Mouse (Mus musculus) A20 (cell line): ENCODE results near the gene Clcn1.

Experiments
- DNase-seq: peaks from one replicate; pipeline ENCODE4 v3.0.0-alpha.2; 2011; ENCODE audit warnings: low read depth, low spot score

Clcn1 gene

DNA sequence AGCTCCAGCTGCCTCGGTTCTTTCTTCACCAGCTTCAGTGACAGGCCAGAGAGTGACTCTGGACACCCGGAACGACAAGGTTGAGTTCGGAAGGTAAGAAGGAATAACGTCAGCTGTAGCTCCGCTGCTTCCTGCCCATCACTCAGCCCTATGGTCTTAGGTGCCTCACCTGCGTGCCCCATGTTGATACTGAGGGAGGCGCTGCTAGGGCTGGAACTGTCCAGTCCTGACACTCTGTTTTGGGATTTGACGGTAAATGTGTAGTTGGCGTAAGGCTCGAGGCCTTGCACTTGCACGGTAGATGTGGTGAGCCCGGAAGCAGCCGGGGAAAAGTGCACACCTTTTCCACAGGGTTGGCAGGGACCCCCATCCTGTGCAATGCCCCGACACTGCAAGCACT lies 78.1 kb downstream of the Clcn1 start:
- no peak for DNase-seq

- no peak for DNase-seq
Observed at GRCm38 (mm10) chr6:42365215-42365614, 78.7 kb downstream of the Clcn1 start.
